Mouse (Mus musculus) thymus, postnatal 36 days (tissue): ENCODE measurements around the gene Gde1.

Source experiments
- DNase-seq, 2 experiments: peaks; one replicate each; pipeline ENCODE4 v3.0.0; 2022; ENCODE audit warnings: mixed read lengths in 2 of 2

Gene Gde1

GRCm38 (mm10) chr7:118705101-118705961 lies at the start of gene Gde1:
Gene Gde1 (minus strand): TSS chr7:118705778.
- peak; percentile 90 to 92 for DNase-seq

GRCm38 (mm10) chr7:118751625-118752024 lies 46.0 kb upstream of the Gde1 start:
- no peak for DNase-seq

- DNase-seq = no peak
Observed at GRCm38 (mm10) chr7:118749706-118750105, 44.1 kb upstream of the Gde1 start.

- no peak for DNase-seq
Observed at GRCm38 (mm10) chr7:118747891-118748672, 42.5 kb upstream of the Gde1 start.

- no peak for DNase-seq
Observed at GRCm38 (mm10) chr7:118744766-118745165, 39.2 kb upstream of the Gde1 start.

GRCm38 (mm10) chr7:118742278-118742677 lies 36.7 kb upstream of the Gde1 start:
- DNase-seq = no peak

GRCm38 (mm10) chr7:118740532-118741338 lies 35.2 kb upstream of the Gde1 start:
- peak; percentile 92 for DNase-seq

GRCm38 (mm10) chr7:118739975-118740531 lies 34.5 kb upstream of the Gde1 start, which contains the start of gene Vps35l:
Gene Vps35l (plus strand): TSS chr7:118740226.
- peak; percentile 78 to 83 for DNase-seq

- no peak for DNase-seq
Observed at GRCm38 (mm10) chr7:118738730-118739129, 33.2 kb upstream of the Gde1 start.

GRCm38 (mm10) chr7:118733225-118733624 lies 27.6 kb upstream of the Gde1 start:
- no peak for DNase-seq

GRCm38 (mm10) chr7:118731781-118732180 lies 26.2 kb upstream of the Gde1 start:
- no peak for DNase-seq

- DNase-seq = no peak
Observed at GRCm38 (mm10) chr7:118728846-118729587, 23.4 kb upstream of the Gde1 start.

- no peak for DNase-seq
Observed at GRCm38 (mm10) chr7:118725459-118725858, 19.9 kb upstream of the Gde1 start.

- no peak for DNase-seq
Observed at GRCm38 (mm10) chr7:118723927-118724326, 18.3 kb upstream of the Gde1 start.

- DNase-seq = no peak
Observed at GRCm38 (mm10) chr7:118718066-118718465, 12.5 kb upstream of the Gde1 start.

GRCm38 (mm10) chr7:118714873-118715272 lies 9.3 kb upstream of the Gde1 start:
- DNase-seq = no peak

GRCm38 (mm10) chr7:118712228-118713173 lies 6.9 kb upstream of the Gde1 start, which contains the start of gene Ccp110:
Gene Ccp110 (plus strand): TSS chr7:118712552.
- peak; percentile 87 to 93 for DNase-seq

GRCm38 (mm10) chr7:118710776-118711175 lies 5.2 kb upstream of the Gde1 start:
- no peak for DNase-seq

GRCm38 (mm10) chr7:118708002-118708401 lies 2.4 kb upstream of the Gde1 start:
- no peak for DNase-seq

GRCm38 (mm10) chr7:118707216-118707615 lies 1.6 kb upstream of the Gde1 start:
- no peak for DNase-seq
